Comparison of ENCODE assay signal across 8 mouse cellular contexts in the genomic region with DNA sequence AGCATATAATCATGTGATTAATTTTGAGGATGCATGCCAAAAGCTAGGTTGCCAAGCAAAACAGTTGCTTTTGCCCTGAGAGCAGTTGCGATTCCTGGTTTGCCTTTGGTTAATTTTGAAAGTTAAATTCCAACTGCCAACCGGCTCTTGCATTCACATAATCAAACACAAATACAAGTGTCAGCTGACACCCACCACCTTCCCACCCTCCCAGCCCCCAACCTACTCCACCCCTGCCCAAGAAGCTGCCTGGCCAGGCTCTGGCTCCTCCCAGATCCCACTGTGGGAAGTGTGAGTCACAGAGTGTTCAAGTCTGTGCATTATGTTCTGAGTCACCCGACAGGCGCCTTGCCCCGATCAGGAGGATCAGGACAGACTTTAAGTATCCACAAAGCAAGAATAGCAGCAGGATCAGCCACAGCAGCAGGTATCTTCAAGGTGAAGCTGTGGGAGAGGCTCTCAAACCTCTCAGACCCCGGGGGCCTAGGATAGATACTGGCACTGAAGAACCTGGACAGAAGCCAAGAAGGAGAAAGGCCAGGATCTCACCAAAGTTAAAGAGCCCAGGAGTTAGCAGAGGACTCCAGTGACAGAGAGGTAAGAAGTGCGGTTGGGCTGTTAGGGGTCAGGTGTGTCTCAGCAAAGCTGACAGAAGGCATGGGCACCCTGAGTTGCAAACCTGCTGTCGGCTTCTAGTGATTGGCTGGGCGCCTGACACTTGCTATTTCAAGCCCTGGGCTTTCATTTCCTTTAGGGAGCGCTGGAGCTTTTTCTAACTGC. TPM values are rescaled to one million over a fixed set of nuclear protein-coding genes. Genes with fewer than 3 reads are reported as not detected.
DNase-seq lines count a peak whose midpoint lies in the region; ATAC-seq and TF ChIP-seq lines count a peak whose summit lies in the region.

Serpinb8 (plus strand) TSS at position 316 of the 780 bp plus-strand sequence.

- no peak within 1 kb of the TSS for H3K9ac ChIP-seq in midbrain, postnatal 0 days (replicated peaks; ENCODE audit: low read length, poor library complexity, severe bottlenecking)
- H3K9ac ChIP-seq in midbrain, embryonic 13.5 days (replicated peaks), result no peak within 1 kb of the TSS
- H3K9ac ChIP-seq in kidney, embryonic 16.5 days (replicated peaks; ENCODE audit: low read length), result no peak within 1 kb of the TSS

- H3K4me1 ChIP-seq in midbrain, postnatal 0 days (ENCODE audit: insufficient read depth, low read length), result no peaks in the 10 kb centered on the region
- no peaks in the 10 kb centered on the region for H3K4me1 ChIP-seq in midbrain, embryonic 13.5 days (replicated peaks)
- no peaks in the 10 kb centered on the region for H3K4me1 ChIP-seq in kidney, embryonic 16.5 days (ENCODE audit: insufficient read depth, low read length)

- H3K9me3 ChIP-seq in midbrain, postnatal 0 days (ENCODE audit: low read length), result no peaks in the 10 kb centered on the region
- no peaks in the 10 kb centered on the region for H3K9me3 ChIP-seq in midbrain, embryonic 13.5 days
- H3K9me3 ChIP-seq in kidney, embryonic 16.5 days (ENCODE audit: low read length), result no peaks in the 10 kb centered on the region

- no peak for TF ChIP-seq CTCF in midbrain, postnatal 0 days (IDR thresholded peaks at IDR 0.05)

- DNase-seq in midbrain, postnatal 0 days (ENCODE audit: low spot score), result peak; percentile 33
- DNase-seq in cerebellum, postnatal 25 days, result peak; percentile 95 to 96
- peak; percentile 79 to 81 for DNase-seq in lung, adult 18-20 months
- DNase-seq in right cerebral cortex, postnatal 14 days, result peak; percentile 32
- DNase-seq in spleen, postnatal 36 days (ENCODE audit: low spot score in 2 of 2), result no peak

- no peak within 1 kb of the TSS for H3K4me3 ChIP-seq in midbrain, postnatal 0 days (ENCODE audit: low read depth, low read length)
- H3K4me3 ChIP-seq in midbrain, embryonic 13.5 days (replicated peaks), result no peak within 1 kb of the TSS
- H3K4me3 ChIP-seq in kidney, embryonic 16.5 days (ENCODE audit: low read length), result no peak within 1 kb of the TSS

- no peak within 1 kb of the TSS for H3K4me2 ChIP-seq in midbrain, postnatal 0 days (ENCODE audit: low read depth, low read length, poor library complexity, severe bottlenecking)
- no peak within 1 kb of the TSS for H3K4me2 ChIP-seq in midbrain, embryonic 13.5 days (replicated peaks)
- H3K4me2 ChIP-seq in kidney, embryonic 16.5 days (replicated peaks; ENCODE audit: low read depth, low read length), result 0 out of 2 replicates have a peak within 1 kb of the TSS, but pooled peaks have one; percentile 20

- WGBS in midbrain, postnatal 0 days, result 68% methylated on average over 10 of the region's 10 CpGs
- WGBS in midbrain, embryonic 13.5 days, result 72% methylated on average over 10 of the region's 10 CpGs
- WGBS in kidney, embryonic 16.5 days, result 50% methylated on average over 10 of the region's 10 CpGs

- no peaks in the 10 kb centered on the region for H3K36me3 ChIP-seq in midbrain, postnatal 0 days (ENCODE audit: insufficient read depth, low read length)
- H3K36me3 ChIP-seq in midbrain, embryonic 13.5 days, result no peaks in the 10 kb centered on the region
- no peaks in the 10 kb centered on the region for H3K36me3 ChIP-seq in kidney, embryonic 16.5 days (ENCODE audit: insufficient read depth, low read length)

- ATAC-seq in midbrain, postnatal 0 days (ENCODE audit: low FRiP score), result 0 out of 2 replicates have a peak, but pooled peaks have one; percentile 44
- no peak for ATAC-seq in midbrain, embryonic 13.5 days
- ATAC-seq in granulocyte monocyte progenitor cell, adult 5-6 weeks (replicated peaks; ENCODE audit: poor library complexity, severe bottlenecking), result peak; percentile 96
- peak; percentile 90 for ATAC-seq in kidney, embryonic 16.5 days (ENCODE audit: low FRiP score, low TSS enrichment)

- no peak within 1 kb of the TSS for H3K27ac ChIP-seq in midbrain, postnatal 0 days (ENCODE audit: low read depth, low read length)
- H3K27ac ChIP-seq in midbrain, embryonic 13.5 days, result no peak within 1 kb of the TSS
- no peak within 1 kb of the TSS for H3K27ac ChIP-seq in kidney, embryonic 16.5 days (ENCODE audit: low read length)

- no peaks in the 10 kb centered on the region for H3K27me3 ChIP-seq in midbrain, postnatal 0 days (ENCODE audit: insufficient read depth, low read length)
- no peaks in the 10 kb centered on the region for H3K27me3 ChIP-seq in midbrain, embryonic 13.5 days
- H3K27me3 ChIP-seq in kidney, embryonic 16.5 days (ENCODE audit: insufficient read depth, low read length), result no peaks in the 10 kb centered on the region

RNA-seq across cellular contexts. Expression of gene Serpinb8, which starts in this region (rescaled TPM):
- 0.33 and 0.52 TPM in 2 replicates for total RNA-seq in midbrain, postnatal 0 days (2014; rRNA removed)
- polyA plus RNA-seq in midbrain, postnatal 0 days (2015; fragmentation: Nextera tagmentation; extraction: Ambion mirVana), result 0.33 and 0.44 TPM in 2 replicates
- polyA plus RNA-seq in midbrain, embryonic 13.5 days (2015; fragmentation: Nextera tagmentation; extraction: Ambion mirVana), result 0.21 and 0.36 TPM in 2 replicates
- 0.68 and 0.82 TPM in 2 replicates for total RNA-seq in granulocyte monocyte progenitor cell, adult 5-6 weeks (2014; fragmentation: Nextera tagmentation)
- 0.52 TPM in 1 of 2 replicates, not detected in the other for total RNA-seq in granulocyte monocyte progenitor cell, adult 5-6 weeks (2017)
- 1.0 and 1.1 TPM in 2 replicates for polyA plus RNA-seq in kidney, embryonic 16.5 days (2015; fragmentation: Nextera tagmentation; extraction: Ambion mirVana)

Comparison
In these comparisons a context has a peak if more than half of its experiments do, and no peak if none do; other contexts are left out.
1. Peak in DNase-seq and ATAC-seq in midbrain, postnatal 0 days; RNA of the gene not detected or under 1 TPM.
2. Peak in ATAC-seq in granulocyte monocyte progenitor cell, adult 5-6 weeks; RNA of the gene not detected or under 1 TPM.
3. DNase-seq: peak in cerebellum, postnatal 25 days (2 of 2), lung, adult 18-20 months (2 of 2) and right cerebral cortex, postnatal 14 days (single experiment); none in spleen, postnatal 36 days (0 of 2).